Mouse (Mus musculus): ENCODE measurements around the gene Slc30a4. TPM values are rescaled to one million over a fixed set of nuclear protein-coding genes. Genes with fewer than 3 reads are reported as not detected.

The Slc30a4 gene
- polyA plus RNA-seq, 1 experiment from 2014 or later = 10.8 TPM

- under 1% methylated on average over 36 of the region's 36 CpGs for WGBS
These were observed 64.9 kb downstream of the Slc30a4 start for GRCm38 (mm10) chr2:122637526-122637997.

GRCm38 (mm10) chr2:122636686-122637085 lies 65.8 kb downstream of the Slc30a4 start, which contains the start of gene AA467197:
TSS of gene AA467197 (plus strand) at chr2:122636986.
- peak within 1 kb of the TSS; percentile 40 for H3K4me3 ChIP-seq (replicated peaks)
- peak within 1 kb of the TSS; percentile 36; the same call in 1 of the 2 replicates for H3K9ac ChIP-seq
- H3K36me3 ChIP-seq = 0 out of 2 replicates have a peak, but pooled peaks cover 8% of the 10 kb centered on the region
- no peak within 1 kb of the TSS for H3K27ac ChIP-seq
- 0 out of 2 replicates have a peak, but pooled peaks cover 1% of the 10 kb centered on the region for H3K4me1 ChIP-seq (replicated peaks)
- H3K27me3 ChIP-seq (replicated peaks) = peaks cover 2% of the 10 kb centered on the region; the same call in 1 of the 2 replicates
- 56% methylated on average over 3 of the region's 3 CpGs for WGBS
- H3K4me2 ChIP-seq (replicated peaks) = peak within 1 kb of the TSS; percentile 90
- ATAC-seq = no peak
- no peaks in the 10 kb centered on the region for H3K9me3 ChIP-seq

More at GRCm38 (mm10) chr2:122637526-122637997, 64.9 kb downstream of the Slc30a4 start:
- Histone ChIP-seq H3K36me3 (0 out of 2 replicates have a peak, but pooled peaks cover 8% of the 10 kb centered on the region), H3K9me3 (no peaks in the 10 kb centered on the region), H3K27me3 (replicated peaks) (peaks cover 2% of the 10 kb centered on the region; the same call in 1 of the 2 replicates), H3K9ac (peak overlapping the region; percentile 36; the same call in 1 of the 2 replicates), H3K4me1 (replicated peaks) (no peaks in the 10 kb centered on the region), H3K4me2 (replicated peaks) (peak overlapping the region; percentile 90), H3K4me3 (replicated peaks) (peak overlapping the region; percentile 40), H3K27ac (no peak overlapping the region)
- ATAC-seq = peak; percentile 86

MicroRNAs within 50 kb of the gene (microRNA counts, 519-probe panel; counts per million panel counts)
- 97.1 counts per million, percentile 29 among the panel's probes with 10 or more counts for microRNA mmu-miR-147

Other genes starting within 250 kb of the Slc30a4 start
- 0.36 and 0.40 TPM in 2 replicates for gene Gm14085, start 217.7 kb downstream of the Slc30a4 start, polyA plus RNA-seq (2015; fragmentation: Nextera tagmentation; extraction: Ambion mirVana)
- gene Gatm, start 91.4 kb downstream of the Slc30a4 start, polyA plus RNA-seq (2015; fragmentation: Nextera tagmentation; extraction: Ambion mirVana) = 18.9 and 23.9 TPM in 2 replicates
- 7.1 and 7.3 TPM in 2 replicates for gene AA467197, start 65.7 kb downstream of the Slc30a4 start, polyA plus RNA-seq (2015; fragmentation: Nextera tagmentation; extraction: Ambion mirVana)
- gene Bloc1s6, start 35.8 kb upstream of the Slc30a4 start, polyA plus RNA-seq (2015; fragmentation: Nextera tagmentation; extraction: Ambion mirVana) = 46.8 and 46.9 TPM in 2 replicates
- gene Sqor, start 62.6 kb upstream of the Slc30a4 start, polyA plus RNA-seq (2015; fragmentation: Nextera tagmentation; extraction: Ambion mirVana) = 25.7 and 27.3 TPM in 2 replicates